Mouse (Mus musculus) stomach, postnatal 0 days (tissue): Measurements from ENCODE around the gene Ifnk. TPM values are rescaled to one million over a fixed set of nuclear protein-coding genes. Genes with fewer than 3 reads are reported as not detected.

Source experiments
- ATAC-seq: fragments of 200-750 bp; cut with Nextera tagmentation; 2 replicates; pipeline ENCODE4 v1.8.0; 2017; ENCODE audit not compliant: low FRiP score, low TSS enrichment
- DNase-seq: peaks from one replicate; pipeline ENCODE4 v3.0.0-alpha.2; 2016; ENCODE audit warnings: low spot score
- H3K27ac ChIP-seq: fragments of 300-500 bp; sonication (generic); replicated peaks from 2 replicates; pipeline ENCODE4 v1.5.1; 2014; ENCODE audit warnings: mild to moderate bottlenecking, control low read depth
- H3K27me3 ChIP-seq: fragments of 300-500 bp; sonication (generic); 2 replicates; pipeline ENCODE4 v1.6.1; 2014; ENCODE audit warnings: low read length; ENCODE audit not compliant: control insufficient read depth, insufficient read depth
- H3K36me3 ChIP-seq: fragments of 300-500 bp; sonication (generic); 2 replicates; pipeline ENCODE4 v1.6.1; 2014; ENCODE audit warnings: low read length, mixed read lengths; ENCODE audit not compliant: control insufficient read depth, insufficient read depth
- H3K4me1 ChIP-seq: fragments of 300-500 bp; sonication (generic); replicated peaks from 2 replicates; pipeline ENCODE4 v1.6.1; 2014; ENCODE audit warnings: antibody characterized with exemption; ENCODE audit not compliant: control insufficient read depth, insufficient read depth
- H3K4me2 ChIP-seq: fragments of 300-500 bp; sonication (generic); replicated peaks from 2 replicates; pipeline ENCODE4 v1.6.1; 2014; ENCODE audit warnings: low read depth, mild to moderate bottlenecking, control low read depth, moderate library complexity
- H3K4me3 ChIP-seq: fragments of 300-500 bp; sonication (generic); 2 replicates; pipeline ENCODE4 v1.5.1; 2014; ENCODE audit warnings: low read depth, low read length, control low read depth
- H3K9ac ChIP-seq: fragments of 300-500 bp; sonication (generic); 2 replicates; pipeline ENCODE4 v1.6.1; 2014; ENCODE audit warnings: mild to moderate bottlenecking, low read length, control low read depth, mixed read lengths
- H3K9me3 ChIP-seq: fragments of 300-500 bp; sonication (generic); 2 replicates; pipeline ENCODE4 v1.6.1; 2016; ENCODE audit warnings: low read length; ENCODE audit not compliant: control insufficient read depth
- CTCF ChIP-seq: IDR thresholded peaks from 2 replicates; pipeline ENCODE4 v1.5.1; 2016; ENCODE audit warnings: antibody characterized with exemption, low read depth, mild to moderate bottlenecking, moderate library complexity
- EP300 ChIP-seq: optimal IDR thresholded peaks from 2 replicates; pipeline ENCODE3; 2016; ENCODE audit warnings: antibody characterized with exemption
- WGBS: fragments of 180-500 bp; shearing (Covaris S2); extraction: QIAGEN DNeasy Blood & Tissue Kit; methylation state at CpG from one replicate; pipeline ENCODE4 v1.1.7; 2014; 5-methylcytosine and 5-hydroxymethylcytosine counted together
- polyA plus RNA-seq: library from polyadenylated mRNA; unstranded; fragments of >200 nt; fragmentation: Nextera tagmentation; extraction: Ambion mirVana; gene quantifications from 2 replicates; pipeline ENCODE4 v1.2.1, GENCODE M21; 2015

Ifnk gene
- polyA plus RNA-seq, 1 experiment from 2014 or later = 0.16 TPM

DNA sequence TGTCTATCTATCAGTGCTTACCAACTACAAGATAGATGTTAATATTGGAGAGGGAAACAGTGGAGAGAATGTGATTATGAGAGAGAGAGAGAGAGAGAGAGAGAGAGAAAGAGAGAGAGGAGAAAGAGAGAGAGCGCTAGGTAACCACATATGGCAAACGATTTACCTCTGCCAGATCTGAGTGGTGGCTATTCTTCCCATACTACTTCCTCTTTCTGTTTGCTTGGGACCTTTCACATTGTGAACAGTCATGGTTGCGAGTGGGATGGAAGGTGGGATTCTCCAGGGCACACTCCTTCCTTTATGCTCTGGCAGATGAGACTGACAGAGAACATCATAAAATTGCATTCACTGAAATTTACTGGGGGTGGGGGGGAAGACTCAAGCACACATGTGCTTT, 34.7 kb upstream of the Ifnk start:
- 86% methylated on average over 3 of the region's 3 CpGs for WGBS
- no peaks in the 10 kb centered on the region for H3K4me1 ChIP-seq
- H3K9me3 ChIP-seq = no peaks in the 10 kb centered on the region
- TF ChIP-seq EP300 (no peak), CTCF (no peak)
- no peak overlapping the region for H3K27ac ChIP-seq
- no peak overlapping the region for H3K9ac ChIP-seq
- H3K4me2 ChIP-seq = no peak overlapping the region
- no peaks in the 10 kb centered on the region for H3K36me3 ChIP-seq
- DNase-seq (no peak), ATAC-seq (no peak)
- no peak overlapping the region for H3K4me3 ChIP-seq
- no peaks in the 10 kb centered on the region for H3K27me3 ChIP-seq

DNA sequence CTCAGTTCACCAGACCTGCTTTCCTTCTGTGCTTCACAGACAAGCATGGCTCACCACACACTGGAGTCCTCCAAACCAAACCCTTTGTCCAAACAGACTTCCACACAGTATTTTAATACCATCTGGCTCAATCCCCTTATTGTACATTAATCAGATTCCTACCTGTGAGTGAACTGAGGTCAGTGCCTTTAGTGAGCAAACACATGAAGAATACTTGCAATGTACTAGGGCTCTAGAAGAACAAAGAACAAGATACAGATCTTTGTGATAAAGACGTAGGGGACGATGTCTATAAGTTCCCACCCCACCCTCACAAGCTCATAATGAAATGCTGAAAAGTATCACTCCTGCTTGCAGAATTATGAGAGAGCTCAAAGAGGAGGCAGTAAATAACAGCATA, 33.0 kb upstream of the Ifnk start:
- TF ChIP-seq EP300 = no peak
- no peak for TF ChIP-seq CTCF
- WGBS = 66% methylated on average over 2 of the region's 2 CpGs
- Histone ChIP-seq H3K27ac (no peak overlapping the region), H3K36me3 (no peaks in the 10 kb centered on the region), H3K27me3 (no peaks in the 10 kb centered on the region), H3K4me1 (no peaks in the 10 kb centered on the region; the same call in 1 of the 2 replicates), H3K4me3 (no peak overlapping the region), H3K9ac (no peak overlapping the region), H3K4me2 (no peak overlapping the region), H3K9me3 (no peaks in the 10 kb centered on the region)
- ATAC-seq (no peak), DNase-seq (no peak)

GRCm38 (mm10) chr4:35120159-35120558, 31.7 kb upstream of the Ifnk start:
- Histone ChIP-seq H3K4me3 (no peak overlapping the region), H3K36me3 (no peaks in the 10 kb centered on the region), H3K27me3 (no peaks in the 10 kb centered on the region), H3K4me1 (peaks cover 2% of the 10 kb centered on the region), H3K27ac (no peak overlapping the region), H3K9me3 (no peaks in the 10 kb centered on the region), H3K4me2 (no peak overlapping the region), H3K9ac (no peak overlapping the region)
- TF ChIP-seq CTCF (no peak), EP300 (no peak)
- DNase-seq (no peak), ATAC-seq (no peak)
- WGBS = 38% methylated on average over 3 of the region's 4 CpGs

- no peak overlapping the region for H3K9ac ChIP-seq
- H3K4me2 ChIP-seq = no peak overlapping the region
- TF ChIP-seq CTCF (no peak), EP300 (no peak)
- H3K4me1 ChIP-seq = peaks cover 2% of the 10 kb centered on the region
- H3K36me3 ChIP-seq = no peaks in the 10 kb centered on the region
- no peaks in the 10 kb centered on the region for H3K9me3 ChIP-seq
- no peaks in the 10 kb centered on the region for H3K27me3 ChIP-seq
- no peak overlapping the region for H3K27ac ChIP-seq
- ATAC-seq = no peak
- DNase-seq = no peak
- H3K4me3 ChIP-seq = no peak overlapping the region
- 69% methylated on average over 8 of the region's 8 CpGs for WGBS
Measured at GRCm38 (mm10) chr4:35120575-35120974, 31.3 kb upstream of the Ifnk start.

- no peak overlapping the region for H3K4me3 ChIP-seq
- no peak for ATAC-seq
- TF ChIP-seq EP300 (no peak), CTCF (no peak)
- H3K27ac ChIP-seq = no peak overlapping the region
- H3K9ac ChIP-seq = no peak overlapping the region
- WGBS = 58% methylated on average over 12 of the region's 12 CpGs
- H3K27me3 ChIP-seq = no peaks in the 10 kb centered on the region
- no peaks in the 10 kb centered on the region for H3K36me3 ChIP-seq
- H3K4me1 ChIP-seq = peaks cover 2% of the 10 kb centered on the region
- no peak for DNase-seq
- H3K4me2 ChIP-seq = no peak overlapping the region
- H3K9me3 ChIP-seq = no peaks in the 10 kb centered on the region
Measured at GRCm38 (mm10) chr4:35121060-35121459, 30.8 kb upstream of the Ifnk start.

DNA sequence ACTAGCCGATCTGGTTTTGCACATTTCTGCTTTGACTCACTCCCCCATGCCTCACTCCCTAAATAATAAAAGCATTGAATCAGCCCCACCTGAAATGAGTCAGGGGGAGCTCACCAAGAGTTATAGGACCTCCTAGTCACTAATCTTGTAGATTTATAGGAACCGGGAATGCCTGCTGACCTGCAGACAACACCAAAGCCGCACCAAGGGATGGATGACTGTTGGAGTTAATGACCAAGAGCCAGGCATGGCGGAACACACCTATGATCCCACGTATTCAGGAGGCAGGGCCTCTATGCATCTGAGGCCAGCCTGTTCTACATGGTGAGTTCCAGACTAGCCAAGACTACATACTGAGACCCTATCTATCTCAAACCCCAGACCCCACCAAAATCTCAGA, 28.8 kb upstream of the Ifnk start:
- no peaks in the 10 kb centered on the region for H3K36me3 ChIP-seq
- TF ChIP-seq EP300 (no peak), CTCF (no peak)
- H3K9me3 ChIP-seq = no peaks in the 10 kb centered on the region
- no peak overlapping the region for H3K4me3 ChIP-seq
- ATAC-seq (no peak), DNase-seq (no peak)
- WGBS = 67% methylated on average over 5 of the region's 5 CpGs
- H3K27me3 ChIP-seq = no peaks in the 10 kb centered on the region
- no peak overlapping the region for H3K4me2 ChIP-seq
- no peak overlapping the region for H3K27ac ChIP-seq
- H3K4me1 ChIP-seq = peaks cover 2% of the 10 kb centered on the region
- no peak overlapping the region for H3K9ac ChIP-seq
